Mouse (Mus musculus) monocyte, adult 5-6 weeks (primary cell): Measurements from ENCODE around the gene Btbd7. TPM values are rescaled to one million over a fixed set of nuclear protein-coding genes. Genes with fewer than 3 reads are reported as not detected.

ENCODE experiments used
- ATAC-seq: fragments of 153-309, 156-312 bp; replicated peaks from 2 replicates; pipeline ENCODE4 v1.8.0; 2017; ENCODE audit warnings: mild to moderate bottlenecking; ENCODE audit not compliant: low TSS enrichment, insufficient number of reproducible peaks, severe bottlenecking, poor library complexity, low FRiP score
- total RNA-seq: library from RNA; stranded (forward); fragments of 200-1000, 200-491, 200-594 nt; gene quantifications from 3 replicates; pipeline ENCODE4 v1.2.3, GENCODE M21; 2017

The Btbd7 gene
- total RNA-seq, result 27.2 to 52.0 TPM (median 37.5 TPM) in 3 replicates

DNA sequence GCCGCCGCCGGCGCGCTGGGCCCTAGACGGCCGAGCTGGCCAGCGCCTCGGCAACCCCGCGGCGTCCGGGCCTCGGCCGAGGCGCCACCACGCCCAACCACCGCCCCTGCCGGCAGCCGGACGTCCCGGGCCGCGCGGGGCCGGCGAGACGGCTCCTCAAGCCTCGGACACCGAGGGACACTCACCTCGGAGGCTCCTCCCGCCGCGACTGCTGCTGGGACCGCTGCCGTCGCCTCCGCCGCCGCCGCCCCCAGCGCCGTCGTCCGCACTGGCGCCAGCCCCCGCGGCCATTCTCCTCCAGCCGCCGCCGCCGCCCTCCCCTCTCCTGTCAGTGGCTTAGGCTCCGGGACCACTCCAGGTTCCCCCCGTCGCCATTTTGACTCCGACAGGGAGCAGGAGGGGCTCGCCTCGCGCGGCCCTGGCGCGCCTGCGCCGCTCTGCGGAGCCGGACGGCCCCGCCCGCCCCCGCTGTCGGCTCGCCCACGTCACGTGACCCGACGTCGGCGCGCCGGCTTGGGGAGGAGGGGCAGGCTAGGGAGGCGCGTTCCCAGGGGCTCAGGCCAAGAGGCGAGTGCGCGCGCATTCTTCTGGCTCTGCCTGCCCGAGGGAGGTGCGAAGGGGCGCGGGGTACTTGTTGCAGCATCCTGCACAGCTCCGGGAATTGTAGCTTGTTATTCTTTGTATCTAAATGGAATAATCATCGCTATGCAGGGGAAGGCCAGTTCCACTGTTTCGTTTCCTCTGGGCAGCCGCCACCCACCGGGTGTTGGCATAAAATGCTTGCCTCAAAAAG lies at the start of gene Btbd7:
Gene Btbd7, minus strand, starts transcription at position 441 of the 793 bp plus-strand sequence.
- ATAC-seq, result peak; percentile 75

DNA sequence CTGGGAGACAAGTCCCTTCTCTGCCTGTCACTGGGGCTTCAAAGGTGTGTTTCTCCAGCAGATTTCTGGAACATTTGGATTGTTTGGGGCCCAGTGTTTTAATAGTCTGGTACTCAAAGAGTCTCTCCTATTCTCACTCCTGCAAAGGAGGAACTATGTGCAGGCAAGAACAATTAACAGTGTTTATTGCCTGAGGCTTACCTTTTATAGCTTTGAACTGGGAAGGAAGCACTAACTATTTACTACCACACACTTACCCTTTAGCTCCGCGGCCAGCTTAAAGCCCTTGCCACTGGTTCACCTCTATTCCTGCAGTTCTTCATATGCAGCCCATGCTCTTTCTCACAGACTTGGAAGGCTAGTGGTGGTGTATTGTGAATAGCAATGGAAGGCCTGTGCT lies 37.8 kb upstream of the Btbd7 start:
- ATAC-seq, result no peak

DNA sequence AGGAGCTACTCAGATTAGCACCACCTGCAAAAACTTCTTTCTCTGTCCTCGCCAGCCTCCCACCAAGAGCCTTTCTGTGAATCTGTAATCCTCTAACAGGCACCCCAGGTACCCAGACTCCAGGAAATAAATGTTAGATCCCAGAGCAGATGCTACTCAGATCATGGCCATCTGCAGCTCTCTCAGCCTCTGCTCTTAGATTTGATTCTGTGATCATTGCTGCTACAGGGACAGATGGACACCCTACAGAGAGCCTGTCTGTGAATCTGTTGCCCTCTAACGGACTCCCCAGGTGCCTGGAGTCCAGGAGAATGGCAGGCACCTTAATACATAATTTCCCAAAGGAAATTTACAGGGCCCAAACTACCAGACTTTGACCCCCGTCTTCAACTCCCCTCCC lies 29.9 kb upstream of the Btbd7 start:
- ATAC-seq, result no peak

DNA sequence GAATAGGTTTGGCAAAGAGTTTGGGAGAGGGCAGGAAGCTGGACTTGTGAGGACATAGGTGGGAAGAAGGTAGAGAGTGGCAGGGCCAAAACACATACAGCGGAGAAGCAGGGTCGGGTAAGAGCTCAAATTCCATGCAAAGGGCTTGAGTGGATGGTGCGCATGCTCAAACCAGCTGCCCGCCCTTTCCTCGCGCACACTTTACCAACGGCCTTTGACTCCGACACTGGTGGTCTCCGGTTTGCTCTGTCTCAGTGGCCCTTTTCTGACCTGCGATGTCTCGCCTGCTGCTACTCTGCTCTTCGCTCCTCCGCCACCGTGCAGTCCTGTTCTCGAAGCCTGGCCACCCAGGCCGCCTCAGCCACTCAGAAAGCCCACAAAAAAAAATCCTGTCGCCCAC lies 20.8 kb upstream of the Btbd7 start, which contains the start of gene Cox8c:
Gene Cox8c, plus strand, starts transcription at position 226 of the 400 bp plus-strand sequence.
- no peak for ATAC-seq

DNA sequence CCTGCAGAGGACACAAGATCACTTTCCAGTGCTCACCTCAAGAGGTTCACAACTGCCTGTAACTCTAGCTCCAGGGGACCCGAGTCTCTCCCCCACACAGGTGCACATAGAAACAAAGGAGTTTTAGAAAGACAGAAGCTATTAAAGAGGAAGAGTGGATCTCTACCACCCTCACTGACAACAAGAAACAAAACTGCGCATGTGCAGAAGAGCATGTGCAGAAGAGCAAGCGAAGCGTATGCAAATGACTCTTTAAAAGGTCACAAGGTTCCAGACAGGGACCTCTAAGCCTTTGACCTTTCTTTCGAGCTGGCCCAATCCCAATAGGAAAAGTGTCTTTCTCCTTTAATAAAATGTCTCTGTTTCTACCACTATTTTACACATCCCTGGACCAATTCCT lies 10.3 kb upstream of the Btbd7 start:
- no peak for ATAC-seq

DNA sequence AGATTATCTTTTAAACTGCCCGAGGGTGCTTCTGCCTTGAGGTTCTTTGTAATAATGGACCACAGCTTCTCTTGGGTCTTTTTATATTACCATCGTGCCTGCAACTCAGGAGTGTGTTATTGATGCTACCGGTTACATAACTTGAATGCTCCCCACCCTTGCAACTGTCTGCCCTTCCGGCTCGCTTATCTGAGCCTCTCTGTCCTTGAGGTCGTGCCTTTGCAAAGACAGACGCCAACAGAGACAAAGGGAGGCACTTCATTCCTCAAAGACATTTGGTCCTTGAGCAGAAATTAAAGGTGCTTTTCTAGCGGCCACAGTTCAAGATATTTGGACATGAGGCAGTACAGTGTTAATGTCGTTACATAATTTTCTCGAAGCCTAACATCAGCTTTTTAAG lies 9.1 kb upstream of the Btbd7 start:
- no peak for ATAC-seq

DNA sequence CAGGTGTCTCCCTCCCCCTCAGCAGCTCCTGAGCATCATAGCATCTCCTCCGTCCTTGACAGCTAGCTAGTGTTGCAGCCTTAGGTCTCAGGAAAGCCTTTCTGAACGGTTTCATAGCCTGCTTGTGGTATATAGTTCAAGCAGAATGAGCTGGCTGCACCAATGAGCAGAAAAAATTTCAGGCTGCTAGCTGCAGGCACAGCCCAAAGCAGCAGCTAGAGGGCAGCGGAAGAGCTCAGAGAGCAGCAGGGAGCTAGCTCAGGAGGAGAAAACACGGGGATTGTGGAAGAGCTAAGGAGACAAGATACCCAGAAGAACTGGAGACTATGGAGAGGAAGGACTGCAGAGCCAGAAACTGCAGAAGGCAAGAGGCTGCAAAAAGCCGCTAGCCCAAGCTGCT lies 7.5 kb upstream of the Btbd7 start:
- ATAC-seq, result no peak

DNA sequence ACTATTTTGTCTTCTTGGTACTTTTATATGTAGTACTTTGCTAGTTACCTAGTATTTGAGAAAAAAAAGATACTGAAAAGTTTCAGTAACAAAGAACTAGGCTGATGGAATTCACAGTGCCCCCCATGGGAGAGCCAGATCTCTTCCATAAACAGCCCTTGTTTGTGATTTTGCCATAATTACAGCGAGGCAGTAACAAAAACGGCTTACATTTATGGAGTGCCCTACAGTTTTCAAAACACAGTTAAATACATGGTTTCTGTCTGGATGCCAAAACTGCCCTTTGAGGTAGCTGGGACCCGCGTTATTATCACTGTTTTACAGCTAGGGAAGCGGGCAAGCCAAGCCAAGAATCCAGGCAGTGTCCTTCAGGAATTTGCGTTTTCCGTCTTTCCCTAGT lies 630 bp upstream of the Btbd7 start:
- no peak for ATAC-seq

DNA sequence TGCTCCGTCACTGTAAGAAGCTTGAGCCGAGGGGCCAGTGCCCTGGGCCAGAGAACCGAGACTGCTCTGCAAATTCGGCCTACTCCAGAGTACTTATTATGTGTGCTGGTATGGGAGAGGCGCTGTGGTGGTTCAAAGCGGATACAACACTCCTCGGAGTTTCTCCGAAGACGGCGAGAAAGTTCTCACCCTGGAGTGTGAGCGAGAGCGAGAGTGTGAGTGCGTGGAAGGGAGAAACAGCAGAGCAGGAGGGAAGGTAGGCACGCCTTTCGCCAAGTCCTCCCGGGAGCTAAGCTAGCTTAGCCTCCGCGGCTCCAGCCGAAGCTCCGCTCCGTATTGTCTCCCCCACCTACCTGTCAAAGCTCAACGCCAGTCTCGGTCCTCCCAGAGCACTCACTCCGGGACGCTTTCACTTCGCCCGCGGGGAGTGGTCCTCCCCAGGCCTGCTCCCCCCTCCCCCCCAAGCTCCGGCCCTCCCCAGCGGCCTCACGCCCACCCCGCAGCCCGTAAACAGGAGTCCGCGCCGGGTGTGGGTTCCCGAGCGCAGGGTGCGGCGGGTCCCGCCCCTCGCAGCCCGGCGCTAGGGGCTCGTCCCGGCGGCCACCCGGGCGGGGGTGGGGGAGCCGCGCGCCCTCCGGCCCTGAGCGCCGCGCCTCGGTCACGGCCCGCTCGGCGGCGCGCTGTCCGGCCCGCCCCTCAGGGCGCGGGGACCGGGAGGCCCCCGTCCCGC lies 805 bp downstream of the Btbd7 start:
- peak; percentile 59 for ATAC-seq

DNA sequence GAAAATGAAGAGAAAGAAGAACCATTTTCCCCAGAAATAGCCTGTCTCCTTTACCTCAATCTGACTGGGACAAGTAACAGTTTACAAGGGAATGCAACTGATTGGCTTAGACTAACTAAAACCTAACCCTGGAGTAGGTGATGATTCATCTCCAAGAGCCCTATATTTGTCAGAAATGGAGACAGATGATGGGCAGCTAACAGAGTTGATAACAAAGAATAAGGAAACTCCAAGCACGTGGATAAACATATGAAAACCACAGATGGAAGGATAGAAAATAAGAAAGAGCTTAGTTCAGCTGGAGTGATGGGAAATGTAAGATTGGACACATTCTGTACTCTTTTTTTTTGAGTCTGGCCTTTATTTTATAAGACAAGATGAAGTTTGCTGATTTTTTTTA lies 7.7 kb downstream of the Btbd7 start:
- ATAC-seq, result no peak

DNA sequence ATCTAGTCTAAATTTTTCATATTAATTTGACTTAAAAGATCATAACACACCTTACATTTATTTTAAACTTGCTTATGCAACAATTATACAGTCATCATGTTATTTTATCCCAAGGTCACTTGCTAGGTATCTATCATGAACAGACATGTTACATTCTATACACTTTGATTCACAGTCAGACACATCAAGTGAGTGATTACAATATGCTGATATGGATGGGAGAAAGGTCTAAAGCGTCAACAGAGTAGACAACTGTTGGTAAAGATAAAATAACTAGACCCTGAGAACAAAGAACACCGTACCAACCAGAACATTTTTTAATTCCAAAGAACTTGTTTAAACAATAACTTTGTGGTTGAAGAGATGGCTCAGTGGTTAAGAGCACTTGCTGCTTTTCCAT lies 8.5 kb downstream of the Btbd7 start:
- ATAC-seq, result no peak

DNA sequence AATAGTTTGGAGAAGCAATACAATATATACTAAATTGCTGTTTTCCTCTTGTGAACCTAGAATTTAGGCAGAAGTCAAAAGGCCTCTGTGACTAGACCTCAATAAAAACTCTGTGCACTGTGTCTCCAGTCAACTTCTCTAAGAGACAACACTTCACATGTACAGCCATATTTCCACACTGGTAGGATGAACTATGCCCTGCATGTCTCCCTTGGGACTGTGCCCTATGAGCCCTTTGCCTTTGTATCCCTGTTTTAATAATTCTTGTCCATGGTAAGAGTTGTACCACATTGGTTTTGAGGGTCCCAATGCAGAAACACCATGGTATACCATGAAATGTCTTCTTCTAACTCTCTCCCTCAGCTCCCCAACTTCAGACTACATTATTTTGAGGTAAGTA lies 17.5 kb downstream of the Btbd7 start:
- ATAC-seq, result no peak

DNA sequence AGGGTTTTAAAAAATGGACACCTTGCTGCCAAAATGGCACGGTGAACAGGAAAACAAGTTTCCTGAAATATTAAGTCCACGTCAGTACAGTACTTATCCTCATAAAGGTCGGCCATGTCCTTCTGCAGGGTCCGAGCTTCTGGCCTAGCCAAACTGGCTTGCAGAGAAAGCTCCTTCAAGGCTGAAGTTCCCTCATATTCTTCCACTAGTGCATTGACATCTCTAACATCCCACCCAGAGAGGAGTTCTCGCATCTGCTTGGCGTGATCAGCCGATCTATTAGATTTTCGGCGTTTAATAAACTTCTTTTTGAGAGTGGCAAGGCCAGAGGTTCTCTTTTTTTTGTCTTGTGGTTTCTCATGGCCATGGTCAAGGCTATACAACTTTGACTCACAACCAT lies 40.0 kb downstream of the Btbd7 start:
- no peak for ATAC-seq

DNA sequence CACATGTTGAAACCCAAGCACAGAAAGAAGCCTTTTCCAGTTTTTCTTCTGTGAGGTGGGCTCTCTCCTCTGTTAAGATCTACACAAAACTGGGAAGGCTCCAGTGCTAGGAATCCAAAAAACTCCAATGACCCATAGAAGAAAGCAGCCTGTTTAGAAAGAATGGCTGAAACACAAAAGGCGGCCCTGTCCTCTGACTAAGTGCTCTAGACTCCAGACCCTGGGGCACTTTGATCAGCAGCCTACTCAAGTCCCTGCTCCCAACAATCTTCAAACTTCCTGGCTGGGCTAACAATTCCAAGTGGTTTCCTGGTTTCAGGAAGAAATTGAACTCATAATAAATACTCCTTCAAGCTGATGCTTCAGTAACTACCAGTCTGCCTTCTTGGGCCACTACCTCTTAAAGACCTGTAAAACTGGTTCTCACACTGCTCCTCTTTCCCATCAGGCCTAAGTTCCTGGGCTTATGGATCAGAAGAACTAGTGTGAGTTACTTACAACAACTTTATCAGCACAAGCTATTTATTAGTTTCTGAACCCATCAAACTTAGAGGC lies 45.4 kb downstream of the Btbd7 start:
- ATAC-seq, result no peak

DNA sequence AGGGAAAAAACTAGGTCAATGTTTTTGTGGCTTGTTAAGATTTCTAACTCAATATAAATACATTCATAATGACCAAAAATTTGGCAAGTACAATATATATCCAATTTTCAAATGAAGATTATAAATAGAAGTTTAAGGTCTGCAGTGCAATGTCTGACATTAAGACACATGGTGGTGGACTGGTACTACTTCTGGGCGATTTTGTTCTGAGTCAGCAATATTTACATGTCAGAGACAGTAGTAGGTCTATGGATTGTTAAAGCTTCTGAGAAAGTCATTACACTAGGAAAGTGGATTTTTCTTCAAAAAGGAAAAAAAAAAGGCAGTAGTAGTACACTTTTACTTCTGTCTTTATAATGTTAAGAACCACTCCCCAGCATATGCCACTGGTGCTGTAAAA lies 46.4 kb downstream of the Btbd7 start:
- no peak for ATAC-seq

DNA sequence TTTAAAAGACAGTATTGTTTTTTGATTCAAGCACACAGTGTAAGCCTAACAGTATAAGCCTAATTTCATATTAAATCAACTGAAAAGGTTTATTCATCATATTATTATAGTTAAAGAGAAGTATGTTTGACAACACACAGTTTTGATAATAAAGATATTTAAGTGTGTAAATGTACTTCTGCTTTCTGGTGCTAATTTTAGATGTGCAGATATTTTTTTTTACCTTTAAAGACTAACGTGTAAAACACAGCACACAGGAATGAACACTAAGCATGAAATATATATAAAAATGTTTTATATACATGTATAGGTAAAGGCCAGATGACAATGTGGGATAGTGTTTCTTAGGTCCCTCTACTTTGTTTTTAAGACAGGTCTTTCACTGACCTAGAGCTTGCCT lies 51.2 kb downstream of the Btbd7 start:
- ATAC-seq, result no peak

DNA sequence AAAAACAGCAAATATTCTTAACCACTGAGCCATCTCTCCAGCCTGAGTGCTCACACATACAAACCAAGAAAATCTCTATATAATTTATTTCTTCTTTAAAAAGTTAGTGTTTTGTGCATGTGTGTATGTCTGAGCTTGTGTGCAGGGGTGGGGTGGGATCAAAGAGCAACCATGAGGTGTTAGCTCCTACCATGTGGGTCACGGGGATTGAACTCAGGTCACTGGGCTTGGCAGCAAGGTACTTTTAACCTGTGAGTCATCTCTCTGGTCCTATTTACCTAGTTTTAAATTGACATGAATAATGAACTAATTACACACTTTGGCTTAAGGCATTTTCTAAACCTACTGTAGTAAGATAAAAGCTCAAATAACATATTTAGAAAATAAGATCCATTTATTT lies 51.9 kb downstream of the Btbd7 start:
- ATAC-seq, result no peak

DNA sequence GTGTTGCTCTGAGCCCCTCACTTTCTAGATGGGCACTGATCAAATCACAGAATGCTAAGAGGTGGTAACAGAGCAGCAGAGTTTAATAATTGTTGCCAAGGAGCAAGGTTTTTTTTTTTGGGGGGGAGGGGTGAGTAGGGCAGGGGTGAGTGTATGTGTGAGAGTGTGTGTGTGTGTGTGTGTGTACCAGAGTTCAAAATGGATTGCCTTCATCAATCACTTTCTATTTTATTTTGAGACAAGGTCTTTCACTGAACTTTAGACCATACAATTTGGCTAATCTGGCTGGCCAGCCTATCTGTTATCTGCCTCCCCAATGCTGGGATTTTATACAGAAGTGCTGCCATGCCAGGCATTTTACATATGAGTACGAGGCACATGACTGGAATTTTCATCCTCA lies 63.4 kb downstream of the Btbd7 start:
- no peak for ATAC-seq

DNA sequence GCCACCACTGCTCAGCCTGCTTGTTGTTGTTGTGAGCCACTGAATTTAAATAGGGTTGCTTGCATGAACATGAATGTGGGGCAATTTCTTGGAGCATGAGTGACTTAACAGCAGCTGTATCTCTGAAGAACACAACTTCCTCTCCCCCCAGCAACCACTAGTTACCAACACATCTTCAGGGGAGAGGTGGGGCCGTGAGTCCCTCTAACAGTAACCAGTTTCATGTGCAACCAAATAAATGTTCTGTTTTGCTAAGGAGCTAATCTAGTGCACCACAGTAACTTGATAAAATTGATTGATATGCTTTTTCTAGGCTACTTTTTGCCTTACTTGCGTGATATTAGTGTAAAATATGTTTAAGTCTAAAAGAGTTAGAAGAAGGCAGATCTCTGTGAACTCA lies 78.7 kb downstream of the Btbd7 start:
- ATAC-seq, result no peak

DNA sequence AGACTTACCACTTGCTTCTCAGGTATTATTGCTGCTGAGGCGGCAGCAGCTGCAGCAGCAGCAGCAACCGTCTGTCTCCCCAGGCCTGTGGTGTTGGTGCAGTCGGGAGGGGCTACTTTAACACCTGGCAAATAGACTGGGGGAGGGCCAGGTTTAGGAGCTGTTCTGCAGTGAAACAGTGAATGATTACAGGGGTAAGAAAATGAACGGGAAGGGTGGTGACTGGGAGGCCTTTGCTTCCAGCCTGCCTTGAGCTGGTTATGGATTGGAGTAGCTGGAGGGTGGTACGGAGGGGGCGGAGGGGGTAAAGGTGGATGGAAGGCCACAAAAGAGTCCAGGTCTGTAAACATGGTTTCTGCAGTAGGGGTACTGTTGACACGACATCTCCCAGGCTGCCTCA lies 90.3 kb downstream of the Btbd7 start:
- ATAC-seq, result no peak
